Mouse (Mus musculus): ENCODE results near the gene Snx27.

The Snx27 gene

DNA sequence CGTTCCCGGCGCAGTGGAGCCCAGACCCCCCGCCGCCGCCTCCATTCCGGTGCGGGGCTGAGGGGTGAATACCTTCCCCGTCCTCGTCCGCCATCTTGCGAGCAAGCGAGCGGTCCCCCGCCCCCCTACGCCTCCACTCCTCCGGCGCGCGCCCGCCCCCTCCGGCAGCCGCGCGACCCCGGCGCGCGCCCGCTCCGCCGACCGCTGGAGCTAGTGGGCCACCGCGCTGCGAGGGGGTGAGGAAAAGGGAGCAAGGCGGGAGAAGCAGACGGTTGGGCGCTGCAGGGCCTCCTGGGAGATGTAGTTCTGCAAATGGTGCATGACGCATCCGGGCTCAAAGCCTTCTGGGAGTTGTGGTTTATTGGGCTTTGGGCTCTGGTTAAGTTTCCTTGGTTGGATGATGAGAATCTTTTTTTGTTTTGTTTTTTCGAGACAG, at the start of gene Snx27:
Snx27 (minus strand) TSS at position 261 of the 436 bp plus-strand sequence.
- peak; percentile 95 for DNase-seq

DNA sequence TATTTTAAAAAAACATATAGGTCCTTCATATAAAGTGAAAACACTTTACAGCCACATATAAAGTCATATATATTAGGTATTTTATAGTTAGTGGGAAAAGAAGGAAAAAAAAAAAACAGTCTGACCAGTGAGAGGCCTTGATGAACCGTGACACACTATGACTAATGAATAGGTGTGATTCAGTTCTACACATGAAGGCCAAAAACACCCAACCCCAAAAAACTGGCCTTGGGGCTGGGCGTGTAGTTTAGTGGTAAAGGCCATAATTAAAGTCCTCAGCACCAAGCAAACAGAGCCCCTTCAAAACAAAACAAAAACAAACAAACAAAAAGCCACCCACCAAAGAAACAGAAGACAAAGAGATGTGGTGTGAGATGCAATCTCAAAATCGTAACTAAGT, 47.4 kb upstream of the Snx27 start:
- no peak for DNase-seq

DNA sequence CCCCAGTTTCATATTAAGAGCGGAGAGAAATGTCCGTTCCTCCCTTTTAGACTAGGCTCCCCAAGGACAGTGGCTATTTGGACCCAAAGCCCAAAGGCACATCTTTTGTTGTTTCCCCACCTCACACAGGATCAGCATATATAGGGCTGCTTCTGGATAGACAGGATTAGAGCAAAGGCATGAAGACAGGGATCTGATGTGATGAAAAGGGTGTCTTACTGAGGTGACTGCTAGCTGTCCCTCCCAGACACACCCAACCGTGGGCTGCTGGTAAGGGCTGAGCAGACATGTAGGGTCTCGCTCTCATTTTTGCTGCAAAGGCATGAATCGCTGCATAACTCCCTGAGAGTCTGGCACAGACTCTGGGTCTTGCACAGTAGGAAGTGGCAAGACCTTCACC, 46.2 kb upstream of the Snx27 start:
- no peak for DNase-seq

DNA sequence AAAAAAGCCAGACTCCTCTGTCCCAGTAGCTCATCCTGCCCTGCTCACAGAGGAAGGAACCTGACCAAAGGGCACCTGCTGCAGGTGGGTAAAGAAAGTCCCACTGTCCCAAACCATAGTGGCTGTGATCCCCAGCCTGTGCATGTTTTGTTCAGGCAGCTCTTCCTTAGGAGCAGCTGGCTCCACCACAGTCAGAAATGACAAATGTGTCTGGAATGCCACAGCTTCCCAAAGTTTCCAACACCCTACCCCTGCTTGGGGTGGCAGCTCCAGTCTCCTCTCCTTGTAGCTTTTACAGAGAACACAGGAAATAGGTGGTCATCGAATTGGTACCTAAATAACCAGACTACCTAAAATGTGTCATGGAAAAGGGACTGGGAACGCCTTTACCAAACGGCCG, 41.8 kb upstream of the Snx27 start:
- no peak for DNase-seq

DNA sequence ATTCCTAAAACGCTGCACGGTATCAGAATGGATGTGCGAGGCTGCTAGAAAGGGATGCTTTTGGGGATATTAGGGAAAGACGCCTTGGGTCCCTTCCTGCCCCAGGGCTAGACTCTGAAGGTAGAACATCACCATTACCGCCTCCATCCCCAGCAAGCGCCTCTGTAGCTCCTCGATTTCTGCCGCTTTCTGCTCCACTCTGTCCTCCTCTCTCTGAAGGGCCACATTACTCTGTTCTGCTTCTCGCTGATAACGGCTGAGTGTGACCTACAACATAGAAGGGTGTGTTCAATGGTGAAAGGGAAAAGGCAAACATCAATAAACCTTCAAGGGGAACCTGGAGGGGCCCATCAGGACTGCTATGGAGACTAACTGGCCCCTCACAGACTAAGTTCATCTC, 40.0 kb upstream of the Snx27 start:
- DNase-seq = no peak

DNA sequence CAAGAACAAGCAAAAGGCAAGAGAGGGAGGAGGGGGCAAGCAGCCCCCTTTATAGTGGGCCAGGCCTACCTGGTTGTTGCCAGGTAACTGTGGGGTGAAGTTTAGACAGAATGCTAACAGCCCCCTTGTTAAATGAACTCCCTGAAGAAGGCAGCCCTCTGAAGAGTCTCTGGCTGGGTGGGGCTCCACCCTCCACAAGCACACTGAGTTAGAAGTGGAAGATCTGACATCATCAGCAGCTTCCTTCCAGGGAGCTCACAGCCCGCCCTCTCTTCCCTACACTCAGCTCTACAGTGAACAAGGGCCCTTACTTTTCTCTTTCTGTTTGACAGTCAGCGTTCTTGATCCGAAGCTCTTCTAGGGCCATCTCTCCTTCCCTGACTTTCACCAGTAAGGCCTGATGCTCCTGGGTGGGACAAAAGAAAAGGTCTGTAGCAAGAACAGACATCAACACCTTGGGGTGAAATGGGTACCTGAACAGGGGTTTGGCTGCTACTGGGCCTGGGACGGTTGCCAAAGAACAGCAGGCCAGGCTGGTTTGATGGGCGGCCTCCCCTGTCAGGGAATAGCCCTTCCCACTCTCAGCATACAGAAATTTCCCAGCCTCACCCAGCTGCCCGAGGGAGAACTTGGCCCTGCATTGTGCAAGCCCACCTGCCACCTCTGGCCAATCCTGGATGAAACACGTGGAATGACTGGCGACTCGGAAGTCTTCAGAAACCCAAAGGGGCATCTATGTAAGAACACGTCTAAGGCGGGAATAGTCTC, 39.4 kb upstream of the Snx27 start:
- DNase-seq = peak; percentile 69

DNA sequence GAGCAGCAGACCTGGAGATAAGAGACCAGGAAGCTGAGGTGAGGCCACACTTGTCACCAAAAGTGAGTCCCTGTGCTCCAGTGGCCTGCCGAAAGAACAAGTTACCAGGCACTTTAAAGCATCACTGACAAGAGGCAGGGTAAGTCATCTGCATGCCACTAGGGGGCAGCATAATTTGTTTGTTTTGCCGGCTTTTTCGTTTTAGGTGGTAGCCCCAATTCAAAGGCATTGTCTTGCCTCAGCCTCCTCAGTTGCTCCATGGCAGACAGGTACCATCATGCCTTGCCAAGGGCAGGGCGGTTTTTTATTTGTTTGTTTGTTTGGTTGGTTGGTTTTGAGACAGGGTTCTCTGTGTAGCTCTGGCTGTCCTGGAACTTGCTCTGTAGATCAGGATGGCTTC, 34.2 kb upstream of the Snx27 start:
- DNase-seq = peak; percentile 42

DNA sequence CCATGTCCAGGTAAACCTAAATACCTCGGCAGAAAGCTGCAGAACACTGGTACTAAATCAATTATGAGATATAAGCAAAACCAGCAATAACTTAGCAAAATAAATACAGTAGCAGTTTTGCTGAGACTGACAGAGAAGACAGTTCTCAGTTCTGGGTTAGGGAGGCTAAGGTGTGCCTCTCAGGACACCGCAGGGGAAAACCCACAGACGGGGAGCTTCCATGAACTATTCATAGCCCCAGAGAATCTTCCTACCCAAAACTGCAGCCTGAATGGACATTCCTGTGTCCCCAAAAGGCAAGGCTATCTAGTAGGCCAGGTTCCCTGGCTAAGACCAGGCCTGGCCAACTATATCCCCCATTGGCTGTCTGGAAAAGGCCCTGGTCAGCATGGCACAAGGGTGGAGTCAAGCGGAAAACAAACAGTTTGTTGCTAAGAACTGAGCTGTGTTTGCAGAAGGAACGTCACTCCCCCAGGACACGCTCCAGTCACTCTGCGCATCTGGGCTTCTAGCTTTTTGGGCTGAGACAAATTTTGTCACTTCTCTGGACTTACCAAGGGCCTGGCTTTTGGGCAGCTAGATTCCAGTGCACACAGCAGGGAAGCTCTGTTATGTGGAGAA, 30.9 kb upstream of the Snx27 start:
- DNase-seq = peak; percentile 20

DNA sequence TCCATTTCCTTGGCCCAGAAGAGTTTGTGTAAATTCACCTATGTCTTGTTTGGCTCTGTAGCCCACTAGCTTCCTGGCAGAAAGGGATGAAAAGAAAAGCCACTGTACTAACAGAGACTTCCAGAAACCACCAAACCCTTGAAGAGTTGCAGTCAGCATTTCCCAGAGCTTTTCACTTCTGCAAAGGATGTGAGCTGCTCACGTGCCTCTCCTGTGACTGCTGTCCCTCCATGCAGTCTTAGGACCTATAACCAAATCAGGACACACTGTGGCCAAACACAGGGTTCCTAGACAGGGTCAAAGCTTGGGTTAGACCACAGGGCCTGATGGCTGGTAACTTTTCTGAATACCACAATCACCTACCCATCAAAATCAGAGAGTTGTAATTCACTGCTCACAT, 29.8 kb upstream of the Snx27 start:
- no peak for DNase-seq

DNA sequence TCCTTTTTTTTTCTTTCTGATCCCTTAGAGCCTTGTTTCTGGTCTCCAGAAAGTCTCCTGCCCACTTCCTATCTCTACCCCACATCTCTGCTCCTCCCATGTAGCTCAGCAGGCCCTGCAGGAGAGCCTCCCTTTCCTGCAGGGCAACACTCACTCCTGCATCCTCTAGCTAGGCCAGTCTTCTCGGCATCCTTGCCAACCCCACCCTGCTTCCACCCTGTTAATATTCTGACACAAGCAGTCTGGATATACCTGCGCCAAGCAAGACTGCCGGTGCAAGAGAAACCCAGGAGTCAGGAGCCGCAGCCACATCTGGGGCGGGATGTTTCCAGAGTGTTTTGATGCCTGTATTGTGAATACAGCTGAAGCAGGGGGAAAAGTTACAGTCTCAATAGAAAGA, 29.3 kb upstream of the Snx27 start:
- no peak for DNase-seq

DNA sequence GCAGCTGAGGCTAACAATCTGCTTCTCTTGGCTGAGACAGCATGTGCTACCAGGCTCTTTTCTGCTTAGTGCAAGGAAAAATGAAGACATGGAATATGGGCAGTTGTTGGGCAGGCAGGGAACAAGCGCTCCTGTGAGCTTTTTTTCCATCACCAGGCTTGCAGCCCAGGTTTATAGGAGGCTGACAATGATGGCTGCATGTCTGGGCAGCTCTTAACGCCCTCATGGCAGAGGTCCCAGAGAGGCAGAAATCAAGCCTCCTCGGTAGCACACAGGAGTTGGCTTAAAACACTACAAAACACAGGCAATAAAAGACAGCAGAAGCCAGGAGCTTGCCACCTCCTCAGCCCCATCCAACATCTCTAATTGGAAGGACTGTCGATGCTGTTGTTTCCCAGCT, 28.8 kb upstream of the Snx27 start:
- no peak for DNase-seq

DNA sequence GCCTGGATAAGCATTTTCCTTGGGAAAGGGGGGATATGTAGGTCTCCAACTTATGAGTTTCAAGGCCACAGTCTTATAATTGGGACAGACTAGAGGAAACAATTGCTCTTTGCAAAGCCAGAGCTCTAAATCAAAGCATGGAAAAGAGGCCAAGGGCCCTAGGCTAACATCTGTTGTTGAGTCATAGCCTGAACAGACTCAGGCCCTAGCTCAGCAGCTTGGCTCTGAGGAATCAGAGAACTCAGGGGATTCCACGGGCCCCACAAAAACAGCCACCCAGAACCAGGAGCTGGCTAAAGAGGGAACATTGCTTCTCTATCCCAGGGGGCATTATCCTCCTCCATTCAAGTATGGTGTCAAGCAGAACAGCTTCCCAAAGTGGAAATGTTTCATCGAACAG, 28.1 kb upstream of the Snx27 start:
- no peak for DNase-seq

DNA sequence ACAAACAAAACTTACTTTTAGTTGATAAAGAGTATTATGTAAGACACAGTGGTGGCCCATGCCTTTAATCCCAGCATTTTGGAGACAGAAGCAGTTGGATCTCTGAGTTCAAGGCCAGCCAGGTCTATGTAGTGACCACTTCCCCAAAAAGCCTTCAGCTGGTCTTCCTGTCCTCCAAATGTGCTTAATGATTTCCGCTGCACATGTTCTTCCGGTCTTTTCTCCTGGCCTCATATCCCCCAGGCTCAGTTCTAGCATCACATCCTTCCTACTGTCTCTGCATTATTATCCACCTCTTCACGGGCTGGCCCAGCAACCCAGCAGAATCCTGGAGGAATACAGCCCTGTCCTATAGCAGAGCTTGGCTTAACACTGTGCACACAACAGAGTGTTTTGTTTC, 27.1 kb upstream of the Snx27 start:
- no peak for DNase-seq

DNA sequence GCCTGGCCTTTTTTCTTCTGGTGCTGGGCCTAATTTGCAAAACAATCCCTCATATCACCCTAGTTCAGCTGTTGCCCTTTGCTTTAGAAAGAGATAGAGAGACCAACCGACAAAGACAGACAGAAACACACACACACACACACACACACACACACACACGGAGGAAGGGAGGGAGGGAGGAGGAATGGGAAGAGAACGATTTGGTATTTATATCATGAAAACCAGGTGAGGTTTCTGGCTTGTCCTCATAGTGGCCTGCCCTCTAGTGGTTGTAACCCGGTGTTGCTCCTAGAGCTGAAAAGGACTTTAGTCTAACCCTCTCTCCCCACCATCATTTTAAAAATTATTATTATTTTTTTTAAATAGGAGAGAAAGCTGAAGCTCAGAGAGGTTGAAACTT, 19.4 kb upstream of the Snx27 start:
- peak; percentile 69 for DNase-seq

DNA sequence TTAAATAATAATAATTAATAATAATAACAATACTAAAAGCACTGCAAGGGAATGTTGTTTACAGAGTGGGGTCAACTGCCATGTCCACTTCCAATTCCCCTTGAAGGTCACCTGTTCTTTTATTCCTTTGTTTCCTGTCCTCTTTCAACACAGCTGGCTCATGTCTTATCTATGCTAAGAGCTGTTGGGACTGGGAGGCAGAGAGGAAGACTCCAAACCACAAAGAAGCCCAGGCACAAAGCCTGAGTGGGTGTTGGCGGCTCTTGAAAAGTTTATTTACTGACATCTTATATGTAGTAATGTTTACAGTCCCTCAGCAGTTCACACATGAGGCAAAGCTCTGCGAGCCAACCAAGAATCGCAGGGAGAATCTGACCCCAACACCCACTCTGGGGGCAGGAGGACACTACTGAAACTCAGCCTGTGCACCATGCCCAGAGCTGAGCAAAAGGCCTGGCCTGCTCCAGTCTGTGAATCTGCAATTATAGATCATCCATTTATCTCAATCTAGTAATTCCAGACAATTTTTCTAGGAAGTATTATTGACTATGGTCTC, 14.8 kb upstream of the Snx27 start:
- DNase-seq = no peak

DNA sequence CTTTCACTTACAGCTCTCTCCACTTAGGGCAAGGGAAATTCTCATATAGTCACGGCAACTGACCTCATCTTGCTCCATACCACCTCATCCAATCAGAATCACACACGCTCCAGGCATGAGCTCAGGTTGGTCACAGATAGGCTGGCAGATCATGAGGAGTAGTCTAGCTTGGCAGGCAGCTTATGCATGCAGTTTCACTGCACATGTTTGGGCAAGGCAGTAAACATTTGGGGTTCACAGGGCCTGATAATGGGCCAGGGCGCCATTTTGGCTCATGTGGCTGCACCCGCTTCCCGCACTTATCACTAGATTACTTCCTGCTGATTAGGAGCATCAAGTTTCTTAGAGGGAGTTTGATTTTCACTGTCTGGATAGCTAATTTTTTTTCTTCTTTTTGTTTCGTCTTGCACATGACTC, 13.4 kb upstream of the Snx27 start:
- DNase-seq = no peak

DNA sequence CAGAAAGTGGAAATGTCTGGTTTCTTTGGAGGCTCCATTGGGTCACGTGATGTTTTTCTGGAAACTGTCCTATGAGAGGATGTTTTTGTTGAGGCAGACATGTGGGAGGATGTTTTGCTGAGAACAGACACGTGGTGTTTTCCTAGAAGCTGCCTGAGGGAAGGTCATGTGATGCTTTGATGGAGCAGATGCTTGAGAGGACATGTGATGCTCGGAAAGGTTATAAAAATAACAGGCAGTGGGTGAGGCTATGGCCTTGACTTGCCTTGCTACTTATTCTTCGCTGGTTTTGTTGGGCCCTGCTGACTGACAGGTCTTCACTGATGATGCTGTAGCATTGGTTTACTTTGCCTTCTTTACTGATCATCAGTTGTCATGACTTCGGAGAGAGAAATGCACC, 8.6 kb upstream of the Snx27 start:
- DNase-seq = no peak

DNA sequence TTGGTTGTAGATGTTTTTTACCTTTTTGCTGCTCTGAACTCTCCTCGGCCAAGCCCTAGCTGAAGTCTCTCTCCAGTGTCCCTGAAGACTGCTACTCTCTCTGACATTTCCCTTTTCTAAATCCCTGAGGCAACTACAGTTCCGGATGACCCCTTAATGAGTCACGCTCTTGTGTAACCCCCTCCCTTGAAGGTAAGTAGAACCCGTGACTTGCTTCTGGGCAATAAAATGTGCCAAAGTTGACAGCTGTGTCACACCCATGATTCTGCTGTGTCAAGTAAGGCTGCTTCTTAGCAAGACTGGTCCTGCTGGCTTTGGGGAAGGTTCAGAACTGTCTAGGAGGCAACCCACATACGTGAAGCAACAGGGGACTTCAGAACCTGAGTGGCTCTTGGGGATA, 5.4 kb upstream of the Snx27 start:
- peak; percentile 14 for DNase-seq

DNA sequence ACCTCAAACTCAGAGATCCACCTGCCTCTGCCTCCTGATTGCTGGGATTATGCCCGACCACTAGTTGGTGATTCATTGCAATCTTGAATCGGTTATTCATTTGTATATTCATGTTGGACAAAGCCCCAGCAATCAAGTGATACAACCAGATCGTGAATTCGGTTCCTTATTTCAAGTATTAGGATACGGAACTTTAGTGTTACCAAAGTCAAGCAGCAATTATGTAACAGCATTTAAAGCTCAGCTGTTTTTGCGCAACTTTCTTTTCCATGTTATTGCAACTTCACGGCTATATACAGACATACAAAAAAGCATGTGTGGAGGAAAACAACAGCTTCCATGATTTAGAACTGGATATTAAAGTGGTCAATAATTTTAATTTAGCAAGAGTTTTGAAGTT, 428 bp upstream of the Snx27 start:
- DNase-seq = no peak

DNA sequence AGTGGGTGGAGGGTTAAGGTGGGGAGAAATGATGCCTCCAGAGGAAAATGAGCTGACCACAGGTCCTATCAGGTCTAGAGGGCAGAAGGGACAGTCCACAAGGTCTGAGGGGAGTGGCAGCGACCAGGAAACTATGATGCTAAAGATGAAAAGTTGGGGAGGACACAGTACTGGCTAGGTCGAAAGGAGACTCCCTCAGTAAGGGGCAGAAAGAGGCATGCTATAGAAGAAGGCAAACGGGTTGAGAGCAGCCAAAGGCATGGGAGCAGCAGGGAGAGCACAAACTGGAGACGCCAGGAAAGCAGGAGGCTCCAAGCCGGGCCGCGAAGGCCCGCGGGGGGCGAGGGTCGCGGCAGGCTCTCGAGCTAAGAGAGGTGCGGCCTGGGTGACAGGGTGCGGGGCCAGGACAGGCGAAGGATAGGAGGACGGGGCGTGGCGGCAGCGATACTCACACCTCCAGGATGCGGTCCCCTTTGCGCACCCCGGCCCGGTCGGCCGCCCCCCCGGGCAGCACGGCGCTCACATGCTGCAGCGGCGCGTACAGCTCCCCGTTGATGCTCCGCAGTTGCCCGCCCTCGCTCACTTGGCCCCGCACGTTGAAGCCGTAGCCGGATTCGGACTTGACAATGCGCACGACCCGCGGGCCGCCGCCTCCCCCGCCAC, 592 bp downstream of the Snx27 start:
- no peak for DNase-seq

DNA sequence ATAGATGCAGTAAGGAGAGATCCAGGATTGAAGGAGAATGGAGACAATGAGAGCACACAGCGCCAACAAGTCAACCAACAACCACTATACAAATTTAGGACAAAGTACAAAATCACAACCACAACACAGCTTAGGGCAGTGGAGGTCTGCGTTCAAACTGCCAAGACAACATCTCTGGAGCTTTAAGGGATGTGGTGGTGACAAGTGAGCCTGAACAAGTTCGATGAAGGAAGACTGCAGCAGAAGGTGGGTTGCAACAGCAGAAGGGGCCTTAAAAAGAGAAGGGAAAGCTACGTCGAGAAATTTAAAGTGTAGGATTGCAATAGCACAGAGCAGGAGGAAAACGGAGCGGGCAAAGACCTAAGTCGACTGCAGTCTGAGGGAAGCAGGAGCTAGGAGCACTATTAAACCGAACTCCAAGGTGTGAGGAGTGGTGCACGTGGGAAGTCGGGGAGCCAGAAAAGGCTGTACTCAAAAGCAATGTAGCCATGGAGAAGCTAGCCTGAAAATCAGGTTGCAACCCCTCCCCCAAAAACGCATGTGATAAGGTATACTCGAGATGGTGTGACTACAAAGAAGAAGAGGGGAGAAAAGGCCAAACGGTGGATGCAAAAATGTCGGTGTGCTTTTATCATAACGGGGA, 1.3 kb downstream of the Snx27 start:
- peak; percentile 19 for DNase-seq

DNA sequence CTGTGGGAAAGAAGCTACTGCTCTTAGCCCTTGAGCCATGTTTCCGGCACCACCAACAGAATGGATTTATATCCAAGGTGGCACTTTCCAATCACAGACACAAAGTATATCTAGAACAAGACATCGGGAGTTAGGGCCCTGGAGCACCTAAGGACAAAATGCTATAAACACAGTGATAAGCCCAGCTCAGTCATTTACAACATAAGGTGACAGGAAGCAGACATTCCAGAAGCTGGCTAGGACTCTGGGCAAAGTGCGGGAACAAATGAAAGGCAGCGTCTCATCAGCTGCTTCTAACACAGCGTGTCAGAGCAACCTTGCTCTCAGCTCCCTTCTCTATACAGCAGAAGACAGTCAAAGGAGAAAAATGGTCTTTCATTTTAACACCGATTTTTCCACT, 8.0 kb downstream of the Snx27 start:
- no peak for DNase-seq

DNA sequence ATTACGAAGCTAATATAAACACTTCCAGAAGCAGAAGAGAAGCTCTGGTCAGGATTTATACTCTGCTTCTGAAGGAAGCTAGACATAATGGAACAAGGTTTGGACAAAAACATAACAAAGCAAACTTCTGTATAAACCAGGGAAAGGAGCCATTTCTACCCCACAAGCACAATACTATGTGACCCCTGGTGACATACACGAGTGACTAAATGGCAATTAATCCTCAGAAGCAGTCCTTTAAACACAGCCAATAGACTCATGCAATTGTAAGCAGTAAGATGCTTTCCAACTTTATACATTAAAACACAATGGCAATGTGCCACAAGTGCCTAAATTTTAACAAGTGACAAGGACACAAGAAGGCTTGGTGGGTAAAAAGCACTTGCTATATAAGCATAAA, 15.3 kb downstream of the Snx27 start:
- peak; percentile 15 for DNase-seq

Measured in lung, postnatal 10 days (tissue).